Mouse (Mus musculus) kidney, embryonic 14.5 days (tissue): ENCODE measurements around the gene Gna15. TPM values are rescaled to one million over a fixed set of nuclear protein-coding genes. Genes with fewer than 3 reads are reported as not detected.

Experiments
- ATAC-seq: fragments of 200-750 bp; cut with Nextera tagmentation; 2 replicates; pipeline ENCODE4 v1.8.0; 2017; ENCODE audit warnings: moderate number of reproducible peaks, mild to moderate bottlenecking, moderate TSS enrichment, moderate library complexity; ENCODE audit not compliant: low FRiP score, low TSS enrichment
- H3K27ac ChIP-seq: fragments of 300-500 bp; sonication (generic); 2 replicates; pipeline ENCODE4 v1.5.1; 2014; ENCODE audit warnings: low read depth, mild to moderate bottlenecking, low read length, moderate library complexity, mixed read lengths
- H3K27me3 ChIP-seq: fragments of 300-500 bp; sonication (generic); 2 replicates; pipeline ENCODE4 v1.6.1; 2014; ENCODE audit warnings: mild to moderate bottlenecking, low read length; ENCODE audit not compliant: control insufficient read depth, insufficient read depth
- H3K36me3 ChIP-seq: fragments of 300-500 bp; sonication (generic); 2 replicates; pipeline ENCODE4 v1.6.1; 2014; ENCODE audit warnings: low read length, mixed read lengths; ENCODE audit not compliant: control insufficient read depth, insufficient read depth
- H3K4me1 ChIP-seq: fragments of 300-500 bp; sonication (generic); 2 replicates; pipeline ENCODE4 v1.6.1; 2014; ENCODE audit warnings: low read length, mixed read lengths; ENCODE audit not compliant: control insufficient read depth, insufficient read depth
- H3K4me2 ChIP-seq: fragments of 300-500 bp; sonication (generic); replicated peaks from 2 replicates; pipeline ENCODE4 v1.6.1; 2014; ENCODE audit warnings: low read depth, mild to moderate bottlenecking, low read length
- H3K4me3 ChIP-seq: fragments of 300-500 bp; sonication (generic); 2 replicates; pipeline ENCODE4 v1.5.1; 2014; ENCODE audit warnings: mild to moderate bottlenecking, low read length
- H3K9ac ChIP-seq: fragments of 300-500 bp; sonication (generic); 2 replicates; pipeline ENCODE4 v1.6.1; 2014; ENCODE audit warnings: low read depth, mild to moderate bottlenecking, low read length, moderate library complexity
- H3K9me3 ChIP-seq: fragments of 300-500 bp; sonication (generic); 2 replicates; pipeline ENCODE4 v1.6.1; 2016; ENCODE audit warnings: low read length; ENCODE audit not compliant: control insufficient read depth
- WGBS: fragments of 180-500 bp; shearing (Covaris S2); extraction: QIAGEN DNeasy Blood & Tissue Kit; methylation state at CpG from one replicate; pipeline ENCODE4 v1.1.7; 2014; 5-methylcytosine and 5-hydroxymethylcytosine counted together
- polyA plus RNA-seq: library from polyadenylated mRNA; unstranded; fragments of >200 nt; fragmentation: Nextera tagmentation; extraction: Ambion mirVana; gene quantifications from 2 replicates; pipeline ENCODE4 v1.2.1, GENCODE M21; 2014

The Gna15 gene
- polyA plus RNA-seq, 1 experiment from 2014 or later: 0.60 TPM

GRCm38 (mm10) chr10:81505016-81505664, 18.9 kb downstream of the Gna15 start:
- no peak for ATAC-seq

GRCm38 (mm10) chr10:81502658-81503057, 21.4 kb downstream of the Gna15 start:
- no peak overlapping the region for H3K27ac ChIP-seq
- no peaks in the 10 kb centered on the region for H3K36me3 ChIP-seq
- peak overlapping the region; percentile 35 for H3K4me3 ChIP-seq
- H3K9me3 ChIP-seq: no peaks in the 10 kb centered on the region
- peaks cover 10% of the 10 kb centered on the region; the same call in 1 of the 2 replicates for H3K27me3 ChIP-seq
- ATAC-seq: peak; percentile 51
- peak overlapping the region; percentile 60 for H3K4me2 ChIP-seq
- H3K4me1 ChIP-seq: no peaks in the 10 kb centered on the region
- 7% methylated on average over 36 of the region's 36 CpGs for WGBS
- peak overlapping the region; percentile 40; the same call in 1 of the 2 replicates for H3K9ac ChIP-seq

More at GRCm38 (mm10) chr10:81505016-81505664, 18.9 kb downstream of the Gna15 start:
- H3K36me3 ChIP-seq: no peaks in the 10 kb centered on the region
- no peaks in the 10 kb centered on the region for H3K4me1 ChIP-seq
- peaks cover 10% of the 10 kb centered on the region; the same call in 1 of the 2 replicates for H3K27me3 ChIP-seq
- no peak overlapping the region for H3K27ac ChIP-seq
- WGBS: 76% methylated on average over 15 of the region's 15 CpGs
- H3K9me3 ChIP-seq: no peaks in the 10 kb centered on the region
- H3K4me2 ChIP-seq: no peak overlapping the region
- H3K9ac ChIP-seq: no peak overlapping the region
- no peak overlapping the region for H3K4me3 ChIP-seq

DNA sequence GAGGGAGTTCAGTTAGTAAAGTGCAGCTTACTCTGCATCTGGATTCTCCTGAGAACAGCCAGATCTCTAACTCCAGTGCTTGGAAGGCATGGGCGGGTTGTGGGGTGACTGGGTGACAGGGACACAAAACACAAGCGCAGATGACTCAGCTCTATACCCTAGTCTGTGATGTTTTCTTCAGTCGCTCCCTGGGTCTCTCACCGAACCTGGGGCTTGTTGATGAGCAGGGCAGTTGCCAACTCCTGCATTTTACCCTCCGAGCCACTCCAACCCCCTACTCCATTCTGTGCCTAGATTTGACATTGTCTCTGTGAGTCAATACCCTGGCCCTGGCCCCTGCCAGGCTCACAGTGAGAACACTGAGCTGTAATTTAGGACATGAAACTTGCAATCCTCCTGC, 22.2 kb downstream of the Gna15 start:
- Histone ChIP-seq H3K9me3 (no peaks in the 10 kb centered on the region), H3K27me3 (peaks cover 10% of the 10 kb centered on the region; the same call in 1 of the 2 replicates), H3K27ac (no peak overlapping the region), H3K36me3 (no peaks in the 10 kb centered on the region), H3K4me2 (no peak overlapping the region), H3K4me1 (no peaks in the 10 kb centered on the region), H3K9ac (no peak overlapping the region), H3K4me3 (no peak overlapping the region)
- WGBS: 90% methylated on average over 5 of the region's 5 CpGs
- ATAC-seq: no peak

DNA sequence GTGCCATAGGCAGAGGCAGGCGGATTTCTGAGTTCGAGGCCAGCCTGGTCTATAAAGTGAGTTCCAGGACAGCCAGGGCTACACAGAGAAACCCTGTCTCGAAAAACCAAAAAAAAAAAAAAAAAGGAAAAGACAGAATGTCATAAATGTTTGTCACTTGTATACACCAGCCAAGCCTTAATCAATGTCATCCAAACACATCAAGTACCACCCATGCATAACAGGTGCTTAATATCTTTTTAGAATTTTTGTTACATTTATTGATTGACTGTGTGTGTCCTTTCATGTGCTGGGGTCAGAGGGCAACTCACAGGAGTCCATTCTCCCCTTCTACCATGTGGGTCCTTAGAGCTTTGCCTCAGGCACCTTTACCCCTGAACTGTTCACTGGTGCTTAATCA, 24.0 kb downstream of the Gna15 start, which contains the start of gene S1pr4:
Gene S1pr4 (minus strand): TSS at position 101 of the 400 bp plus-strand sequence.
- Histone ChIP-seq H3K27me3 (peaks cover 10% of the 10 kb centered on the region; the same call in 1 of the 2 replicates), H3K4me1 (peaks cover 6% of the 10 kb centered on the region), H3K9me3 (no peaks in the 10 kb centered on the region), H3K4me3 (no peak within 1 kb of the TSS), H3K9ac (no peak within 1 kb of the TSS), H3K4me2 (no peak within 1 kb of the TSS), H3K36me3 (no peaks in the 10 kb centered on the region), H3K27ac (no peak within 1 kb of the TSS)
- ATAC-seq: no peak
- WGBS: 78% methylated on average over 3 of the region's 3 CpGs

- Histone ChIP-seq H3K4me1 (peaks cover 11% of the 10 kb centered on the region), H3K9ac (no peak overlapping the region), H3K4me3 (no peak overlapping the region), H3K27ac (no peak overlapping the region), H3K27me3 (peaks cover 10% of the 10 kb centered on the region; the same call in 1 of the 2 replicates), H3K36me3 (peaks cover 2% of the 10 kb centered on the region; the same call in 1 of the 2 replicates), H3K9me3 (no peaks in the 10 kb centered on the region), H3K4me2 (no peak overlapping the region)
- ATAC-seq: no peak
- WGBS: 76% methylated on average over 23 of the region's 23 CpGs
Measured at GRCm38 (mm10) chr10:81499250-81499901, 24.6 kb downstream of the Gna15 start.

GRCm38 (mm10) chr10:81498316-81499249, 25.4 kb downstream of the Gna15 start:
- 88% methylated on average over 38 of the region's 38 CpGs for WGBS
- H3K36me3 ChIP-seq: peaks cover 4% of the 10 kb centered on the region; the same call in 1 of the 2 replicates
- H3K9ac ChIP-seq: 0 out of 2 replicates have a peak overlapping the region, but pooled peaks have one; percentile 4
- no peak overlapping the region for H3K27ac ChIP-seq
- no peak for ATAC-seq
- H3K4me2 ChIP-seq: no peak overlapping the region
- H3K4me1 ChIP-seq: peaks cover 11% of the 10 kb centered on the region
- no peak overlapping the region for H3K4me3 ChIP-seq
- peaks cover 6% of the 10 kb centered on the region; the same call in 1 of the 2 replicates for H3K27me3 ChIP-seq
- no peaks in the 10 kb centered on the region for H3K9me3 ChIP-seq

DNA sequence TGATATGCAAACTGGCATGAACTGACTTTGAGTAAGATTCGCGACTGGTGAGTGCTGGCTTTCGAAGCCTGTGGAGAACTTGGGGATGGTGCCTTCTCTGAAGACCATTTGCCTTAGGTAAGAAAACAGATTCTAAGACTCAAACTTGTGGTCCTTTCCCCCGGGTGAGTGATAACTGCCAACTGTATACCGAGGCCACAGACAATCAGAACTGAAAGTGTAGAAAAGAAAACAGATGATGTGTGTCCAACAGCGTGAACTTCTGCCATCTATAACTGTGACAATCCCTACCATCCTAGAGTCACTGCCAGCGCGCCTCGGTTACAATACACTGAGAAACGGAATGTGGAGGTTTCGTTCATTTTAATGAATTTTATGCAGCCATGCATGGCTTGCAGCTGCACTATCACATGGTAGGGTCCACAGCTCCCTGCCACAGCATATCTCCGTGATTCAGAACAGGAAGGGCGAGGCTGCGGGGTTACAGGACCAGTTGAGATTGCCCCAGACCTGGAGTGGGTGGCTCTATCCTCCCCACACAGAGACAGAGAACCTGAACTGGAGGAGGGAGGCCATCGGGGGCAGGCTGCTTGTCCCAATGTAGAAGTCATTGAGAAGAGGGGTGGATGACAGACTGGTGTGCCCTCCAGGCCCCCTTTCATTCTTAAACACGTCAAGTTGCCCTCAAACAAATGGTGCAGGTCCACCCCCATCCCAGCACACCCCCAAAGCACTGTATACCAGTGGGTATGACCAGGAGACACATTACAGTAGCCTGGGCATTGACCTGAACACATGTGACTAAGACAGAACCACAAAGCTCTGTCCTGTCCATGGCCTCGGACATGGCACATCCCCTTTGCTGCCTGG, 26.4 kb downstream of the Gna15 start:
- Histone ChIP-seq H3K4me2 (peak overlapping the region; percentile 41; the same call in 1 of the 2 replicates), H3K27ac (no peak overlapping the region)
- ATAC-seq: no peak

DNA sequence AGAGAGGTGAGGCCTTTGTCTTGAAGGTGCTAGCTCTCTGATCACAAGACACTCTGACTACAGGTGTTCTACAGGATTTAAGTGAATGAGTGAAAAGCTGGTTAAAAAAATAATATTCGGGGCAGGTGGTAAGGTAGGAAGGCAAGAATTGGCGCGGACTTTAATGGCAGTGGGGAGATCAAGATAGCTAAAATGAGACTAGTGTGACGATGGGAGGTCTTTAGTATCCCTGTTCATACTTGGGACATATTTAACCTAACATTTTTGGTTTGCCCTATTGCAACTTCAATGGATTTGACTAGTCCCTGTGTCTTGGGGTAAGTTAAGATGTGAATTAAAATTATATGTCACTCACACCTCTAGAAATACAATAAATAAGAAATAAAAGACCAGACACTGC, 27.1 kb downstream of the Gna15 start:
- Histone ChIP-seq H3K4me2 (peak overlapping the region; percentile 41), H3K9ac (peak overlapping the region; percentile 34), H3K4me1 (peaks cover 11% of the 10 kb centered on the region), H3K36me3 (peaks cover 20% of the 10 kb centered on the region), H3K27me3 (no peaks in the 10 kb centered on the region), H3K4me3 (peak overlapping the region; percentile 78), H3K9me3 (no peaks in the 10 kb centered on the region), H3K27ac (0 out of 2 replicates have a peak overlapping the region, but pooled peaks have one; percentile 48)
- 33% methylated on average over 4 of the region's 4 CpGs for WGBS
- no peak for ATAC-seq

More for the DNA sequence above, 26.4 kb downstream of the Gna15 start:
- 81% methylated on average over 17 of the region's 17 CpGs for WGBS
- Histone ChIP-seq H3K9me3 (no peaks in the 10 kb centered on the region), H3K27me3 (no peaks in the 10 kb centered on the region), H3K4me3 (peak overlapping the region; percentile 78), H3K36me3 (peaks cover 13% of the 10 kb centered on the region), H3K9ac (peak overlapping the region; percentile 34; the same call in 1 of the 2 replicates), H3K4me1 (peaks cover 11% of the 10 kb centered on the region)
